Mouse (Mus musculus) hindbrain, postnatal 0 days (tissue): ENCODE results near the gene Pcsk5. TPM values are rescaled to one million over a fixed set of nuclear protein-coding genes. Genes with fewer than 3 reads are reported as not detected.
A peak's percentile ranks its signal among the peaks of the same experiment; 100 is the strongest.

Experiments
- ATAC-seq: fragments of 200-750 bp; cut with Nextera tagmentation; 2 replicates; pipeline ENCODE4 v1.8.0; 2017; ENCODE audit warnings: mild to moderate bottlenecking, moderate TSS enrichment, moderate library complexity
- DNase-seq: peaks from one replicate; pipeline ENCODE4 v3.0.0-alpha.2; 2015; ENCODE audit warnings: low spot score
- H3K27ac ChIP-seq: fragments of 300-500 bp; sonication (generic); 2 replicates; pipeline ENCODE4 v1.5.1; 2014; ENCODE audit warnings: mild to moderate bottlenecking
- H3K27me3 ChIP-seq: fragments of 300-500 bp; sonication (generic); 2 replicates; pipeline ENCODE4 v1.6.1; 2014; ENCODE audit warnings: low read length, mixed read lengths; ENCODE audit not compliant: insufficient read depth
- H3K36me3 ChIP-seq: fragments of 300-500 bp; sonication (generic); 2 replicates; pipeline ENCODE4 v1.6.1; 2014; ENCODE audit warnings: low read length, mixed read lengths; ENCODE audit not compliant: insufficient read depth
- H3K4me1 ChIP-seq: fragments of 300-500 bp; sonication (generic); 2 replicates; pipeline ENCODE4 v1.6.1; 2014; ENCODE audit warnings: antibody characterized with exemption, low read length, mixed read lengths; ENCODE audit not compliant: insufficient read depth
- H3K4me2 ChIP-seq: fragments of 300-500 bp; sonication (generic); 2 replicates; pipeline ENCODE4 v1.6.1; 2014; ENCODE audit warnings: low read depth, mild to moderate bottlenecking, low read length, moderate library complexity, mixed read lengths
- H3K4me3 ChIP-seq: fragments of 300-500 bp; sonication (generic); 2 replicates; pipeline ENCODE4 v1.5.1; 2014; ENCODE audit warnings: low read length
- H3K9ac ChIP-seq: fragments of 300-500 bp; sonication (generic); replicated peaks from 2 replicates; pipeline ENCODE4 v1.6.1; 2014; ENCODE audit warnings: mild to moderate bottlenecking, low read length, moderate library complexity, mixed read lengths
- H3K9me3 ChIP-seq: fragments of 300-500 bp; sonication (generic); 2 replicates; pipeline ENCODE4 v1.6.1; 2016; ENCODE audit warnings: low read length, mixed read lengths
- CTCF ChIP-seq: IDR thresholded peaks from 2 replicates; pipeline ENCODE4 v1.5.1; 2016; ENCODE audit warnings: antibody characterized with exemption, control low read depth, low read depth
- WGBS: fragments of 180-500 bp; shearing (Covaris S2); extraction: QIAGEN DNeasy Blood & Tissue Kit; methylation state at CpG from one replicate; pipeline ENCODE4 v1.1.7; 2014; 5-methylcytosine and 5-hydroxymethylcytosine counted together
- polyA plus RNA-seq: library from polyadenylated mRNA; unstranded; fragments of >200 nt; fragmentation: Nextera tagmentation; extraction: Ambion mirVana; gene quantifications from 2 replicates; pipeline ENCODE4 v1.2.1, GENCODE M21; 2015
- total RNA-seq: library from RNA; depleted of rRNA; stranded (reverse); fragments of >200 nt; gene quantifications from 2 replicates; pipeline ENCODE4 v1.2.3, GENCODE M21; 2014

Gene Pcsk5
- total and polyA plus RNA-seq, 2 experiments from 2014 or later, result 12.4 to 16.2 TPM

- Histone ChIP-seq H3K27me3 (no peaks in the 10 kb centered on the region), H3K36me3 (peaks cover 4% of the 10 kb centered on the region; the same call in 1 of the 2 replicates), H3K9ac (no peak overlapping the region), H3K9me3 (no peaks in the 10 kb centered on the region), H3K4me3 (no peak overlapping the region), H3K27ac (no peak overlapping the region), H3K4me1 (no peaks in the 10 kb centered on the region), H3K4me2 (no peak overlapping the region)
- DNase-seq, result no peak
- WGBS, result 78% methylated on average over 4 of the region's 4 CpGs
- no peak for TF ChIP-seq CTCF
- 0 out of 2 replicates have a peak, but pooled peaks have one; percentile 27 for ATAC-seq
These were observed 271.3 kb downstream of the Pcsk5 start for GRCm38 (mm10) chr19:17566097-17566496.

GRCm38 (mm10) chr19:17558764-17559163, 278.7 kb downstream of the Pcsk5 start:
- Histone ChIP-seq H3K9me3 (no peaks in the 10 kb centered on the region), H3K9ac (no peak overlapping the region), H3K27ac (no peak overlapping the region), H3K4me2 (no peak overlapping the region), H3K27me3 (no peaks in the 10 kb centered on the region), H3K4me3 (no peak overlapping the region), H3K4me1 (no peaks in the 10 kb centered on the region), H3K36me3 (no peaks in the 10 kb centered on the region)
- ATAC-seq (no peak), DNase-seq (no peak)
- WGBS, result 77% methylated on average over 2 of the region's 2 CpGs
- TF ChIP-seq CTCF, result no peak

GRCm38 (mm10) chr19:17555159-17555558, 282.3 kb downstream of the Pcsk5 start:
- 81% methylated on average over 7 of the region's 7 CpGs for WGBS
- TF ChIP-seq CTCF, result no peak
- ATAC-seq, result no peak; the same call in 1 of the 2 replicates
- H3K27ac ChIP-seq, result no peak overlapping the region
- no peaks in the 10 kb centered on the region for H3K27me3 ChIP-seq
- H3K36me3 ChIP-seq, result no peaks in the 10 kb centered on the region
- H3K4me3 ChIP-seq, result no peak overlapping the region
- H3K9me3 ChIP-seq, result no peaks in the 10 kb centered on the region
- no peak overlapping the region for H3K4me2 ChIP-seq
- H3K9ac ChIP-seq, result no peak overlapping the region
- DNase-seq, result peak; percentile 9
- H3K4me1 ChIP-seq, result no peaks in the 10 kb centered on the region

GRCm38 (mm10) chr19:17554571-17554970, 282.9 kb downstream of the Pcsk5 start:
- Histone ChIP-seq H3K4me2 (no peak overlapping the region), H3K27ac (no peak overlapping the region), H3K9me3 (no peaks in the 10 kb centered on the region), H3K27me3 (no peaks in the 10 kb centered on the region), H3K4me3 (no peak overlapping the region), H3K36me3 (no peaks in the 10 kb centered on the region), H3K9ac (no peak overlapping the region), H3K4me1 (no peaks in the 10 kb centered on the region)
- no peak for ATAC-seq
- TF ChIP-seq CTCF, result no peak
- no peak for DNase-seq
- WGBS, result 94% methylated on average over 2 of the region's 2 CpGs

GRCm38 (mm10) chr19:17553396-17554100, 283.9 kb downstream of the Pcsk5 start:
- Histone ChIP-seq H3K4me1 (no peaks in the 10 kb centered on the region), H3K27me3 (no peaks in the 10 kb centered on the region), H3K36me3 (no peaks in the 10 kb centered on the region), H3K4me2 (no peak overlapping the region), H3K9ac (no peak overlapping the region), H3K27ac (no peak overlapping the region), H3K4me3 (no peak overlapping the region), H3K9me3 (no peaks in the 10 kb centered on the region)
- DNase-seq (no peak), ATAC-seq (no peak)
- TF ChIP-seq CTCF, result no peak

GRCm38 (mm10) chr19:17528746-17529532, 308.5 kb downstream of the Pcsk5 start:
- Histone ChIP-seq H3K36me3 (no peaks in the 10 kb centered on the region), H3K4me2 (no peak overlapping the region), H3K9me3 (no peaks in the 10 kb centered on the region), H3K4me1 (no peaks in the 10 kb centered on the region), H3K4me3 (no peak overlapping the region), H3K27me3 (no peaks in the 10 kb centered on the region), H3K9ac (no peak overlapping the region), H3K27ac (no peak overlapping the region)
- WGBS, result 74% methylated on average over 4 of the region's 4 CpGs
- ATAC-seq (no peak), DNase-seq (no peak)
- no peak for TF ChIP-seq CTCF

- Histone ChIP-seq H3K9me3 (no peaks in the 10 kb centered on the region), H3K4me3 (no peak overlapping the region), H3K4me1 (no peaks in the 10 kb centered on the region), H3K27me3 (no peaks in the 10 kb centered on the region), H3K27ac (no peak overlapping the region), H3K9ac (no peak overlapping the region), H3K4me2 (no peak overlapping the region), H3K36me3 (no peaks in the 10 kb centered on the region)
- WGBS, result 67% methylated on average over 1 of the region's 1 CpGs
- DNase-seq (no peak), ATAC-seq (no peak)
- TF ChIP-seq CTCF, result no peak
These were observed 311.9 kb downstream of the Pcsk5 start for GRCm38 (mm10) chr19:17525558-17525957.
